Mouse (Mus musculus) hematopoietic stem cell, adult 5-6 weeks (primary cell): Measurements from ENCODE around the gene Adat1. TPM values are rescaled to one million over a fixed set of nuclear protein-coding genes. Genes with fewer than 3 reads are reported as not detected.

Source experiments
- ATAC-seq, 2 experiments: fragments of 125-278 bp in 1 of 2; replicated peaks in 1 of 2; 2 replicates each; pipeline ENCODE4 v1.8.0; 2016 to 2017; ENCODE audit warnings: inconsistent platforms in 2 of 2, mild to moderate bottlenecking in 2 of 2, moderate number of reproducible peaks in 2 of 2, low read depth in 1 of 2, moderate TSS enrichment in 1 of 2; ENCODE audit not compliant: low FRiP score in 2 of 2, poor library complexity in 2 of 2, severe bottlenecking in 2 of 2, insufficient read depth in 1 of 2, low TSS enrichment in 1 of 2
- total RNA-seq: library from RNA; stranded (forward); fragments of 172-1452, 232-1000 nt; gene quantifications from 2 replicates; pipeline ENCODE4 v1.2.3, GENCODE M21; 2017

Adat1 gene
- 5.6 and 6.9 TPM in 2 replicates for total RNA-seq

DNA sequence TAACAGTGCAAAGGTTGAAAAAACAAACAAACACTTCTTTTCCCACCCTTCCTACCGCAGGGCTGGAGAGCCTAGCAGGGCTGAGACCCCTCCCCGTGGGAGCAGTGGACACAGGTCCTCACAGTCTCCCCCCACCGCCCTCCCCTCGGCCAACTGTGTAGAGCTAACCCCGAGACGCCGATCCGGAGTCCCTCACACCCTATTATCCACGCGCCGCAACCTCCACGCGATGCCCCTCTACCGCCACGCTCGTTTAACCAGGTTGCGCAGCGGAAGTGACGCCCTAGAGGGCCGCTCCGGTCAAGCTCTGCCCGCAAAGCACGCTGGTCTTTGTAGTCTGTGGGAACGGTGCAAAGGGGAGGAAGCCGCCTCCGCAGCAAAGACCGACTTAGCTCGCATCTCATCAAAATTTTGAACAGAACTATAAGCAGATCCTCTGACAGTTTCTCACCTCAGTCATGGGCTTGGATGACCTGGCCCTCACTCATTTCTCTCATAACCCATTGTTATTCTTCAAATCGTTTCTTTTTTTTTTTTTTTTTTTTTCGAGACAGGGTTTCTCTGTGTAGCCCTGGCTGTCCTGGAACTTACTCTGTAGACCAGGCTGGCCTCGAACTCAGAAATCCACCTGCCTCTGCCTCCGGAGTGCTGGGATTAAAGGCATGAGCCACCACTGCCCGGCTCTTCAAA lies at the start of gene Adat1:
TSS of gene Adat1 (minus strand) at position 290 of the 690 bp plus-strand sequence.
- ATAC-seq, result peak; percentile 97 to 98

DNA sequence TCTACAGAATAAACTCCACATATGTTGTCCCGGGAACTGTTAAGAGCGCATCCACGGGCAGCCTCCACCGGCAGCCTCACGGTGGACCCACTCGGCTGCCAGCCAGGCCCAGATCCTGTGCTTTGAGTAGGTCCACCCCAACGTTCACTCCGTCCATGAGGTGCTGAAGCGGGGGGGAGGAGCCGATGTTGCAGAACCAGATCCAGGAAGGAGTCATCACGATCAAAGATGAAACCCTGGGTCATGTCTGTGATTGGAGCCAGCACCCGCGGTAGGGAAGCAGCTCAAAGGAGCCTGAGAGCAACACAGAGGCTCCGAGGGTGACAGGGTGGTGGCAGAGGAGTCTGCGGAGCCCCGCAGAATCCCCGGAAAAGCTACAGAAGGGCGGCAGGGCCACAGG lies 45.4 kb upstream of the Adat1 start:
- ATAC-seq, result no peak

DNA sequence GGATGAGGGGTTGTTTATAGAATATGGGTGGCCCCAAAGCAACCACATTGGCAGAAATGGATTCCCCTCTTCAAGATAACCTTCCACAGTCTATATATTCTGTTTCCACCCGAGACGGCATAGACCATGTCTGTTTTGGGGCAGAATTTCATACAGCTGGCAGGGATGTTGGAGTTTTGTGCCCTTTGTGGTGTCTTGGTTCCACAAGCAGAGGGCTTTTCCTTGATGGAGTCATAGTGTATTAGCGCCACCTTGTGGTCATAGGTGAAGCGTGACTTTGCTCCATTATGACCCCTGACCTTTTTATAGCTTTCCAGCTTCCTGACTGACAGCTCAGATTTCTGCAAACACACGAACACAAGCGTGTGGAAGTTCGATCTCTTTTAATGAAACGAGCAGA lies 42.5 kb upstream of the Adat1 start:
- peak; percentile 56 to 86 for ATAC-seq

DNA sequence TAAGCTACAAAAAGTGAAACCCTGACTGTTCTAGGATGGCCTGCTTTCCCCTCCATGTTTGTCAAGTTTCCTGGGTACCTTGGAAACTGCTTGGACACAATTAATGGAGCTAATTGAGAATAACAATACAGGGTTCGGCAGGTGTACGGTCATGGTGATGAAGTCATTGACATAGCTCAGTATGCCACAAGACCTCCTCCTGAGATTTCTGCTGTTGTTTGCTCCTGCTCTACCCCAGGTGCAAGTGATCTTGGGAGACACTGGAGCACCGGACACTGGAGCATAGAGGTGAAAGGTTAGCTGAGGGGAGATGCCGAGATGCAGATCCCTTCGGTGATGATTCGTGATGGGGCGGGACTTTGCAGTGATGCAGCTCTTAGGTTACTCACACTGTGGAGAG lies 41.0 kb upstream of the Adat1 start:
- no peak for ATAC-seq

DNA sequence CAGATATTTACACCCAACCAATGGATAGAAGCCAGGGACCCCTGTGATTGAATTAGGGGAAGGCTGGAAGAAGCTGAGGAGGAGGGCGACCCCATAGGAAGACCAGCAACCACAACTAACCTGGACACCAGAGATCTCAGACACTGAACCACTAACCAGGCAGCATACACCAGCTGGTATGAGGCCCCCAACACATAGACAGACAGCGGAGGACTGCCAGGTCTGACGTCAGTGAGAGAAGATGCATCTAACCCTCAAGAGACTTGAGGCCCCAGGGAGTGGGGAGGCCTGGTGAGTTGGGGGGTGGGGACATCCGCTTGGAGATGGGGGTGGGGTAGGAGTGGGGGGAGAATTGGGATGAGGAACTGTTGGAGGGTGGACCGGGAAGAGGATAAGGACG lies 38.6 kb upstream of the Adat1 start:
- no peak for ATAC-seq

DNA sequence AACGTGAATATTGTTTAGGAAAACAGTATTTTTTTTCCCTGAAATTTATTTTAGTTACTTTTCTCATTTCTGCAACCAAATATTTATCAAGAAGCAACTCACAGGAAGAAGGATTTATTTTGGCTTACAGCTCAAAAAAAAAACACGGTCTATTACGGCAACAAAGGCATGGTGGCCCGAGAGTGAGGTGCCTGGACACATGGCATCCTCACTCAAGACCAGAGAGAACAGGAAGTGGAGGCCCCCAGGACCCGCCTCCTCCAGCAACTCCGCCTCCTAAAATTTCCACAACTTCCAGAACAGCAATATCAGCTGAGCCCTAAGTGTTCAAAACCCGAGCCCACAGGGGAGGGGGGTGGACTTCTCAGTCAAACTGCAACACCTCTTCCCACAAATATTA lies 37.4 kb upstream of the Adat1 start:
- no peak for ATAC-seq

DNA sequence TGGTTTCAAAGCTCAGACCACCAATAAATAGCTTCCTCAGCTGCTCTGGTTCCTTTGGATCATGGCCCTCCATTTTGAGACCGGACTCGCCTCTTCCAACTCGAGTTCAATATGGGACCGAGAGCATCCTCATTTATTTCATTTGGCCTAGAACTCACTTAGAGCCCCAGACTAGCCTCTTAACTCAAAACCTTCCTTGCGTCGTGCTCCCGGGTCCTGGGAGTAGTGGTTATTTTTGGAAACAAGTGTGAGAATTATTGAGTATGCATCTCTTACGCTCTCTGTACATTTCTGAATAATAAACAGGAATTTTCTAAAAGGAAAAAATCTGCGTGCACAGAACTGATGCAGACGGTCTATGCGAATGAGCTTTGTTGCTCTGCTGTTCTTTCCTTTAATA lies 22.8 kb upstream of the Adat1 start, which contains the start of gene Gm6793:
TSS of gene Gm6793 (minus strand) at position 101 of the 400 bp plus-strand sequence.
- no peak for ATAC-seq

DNA sequence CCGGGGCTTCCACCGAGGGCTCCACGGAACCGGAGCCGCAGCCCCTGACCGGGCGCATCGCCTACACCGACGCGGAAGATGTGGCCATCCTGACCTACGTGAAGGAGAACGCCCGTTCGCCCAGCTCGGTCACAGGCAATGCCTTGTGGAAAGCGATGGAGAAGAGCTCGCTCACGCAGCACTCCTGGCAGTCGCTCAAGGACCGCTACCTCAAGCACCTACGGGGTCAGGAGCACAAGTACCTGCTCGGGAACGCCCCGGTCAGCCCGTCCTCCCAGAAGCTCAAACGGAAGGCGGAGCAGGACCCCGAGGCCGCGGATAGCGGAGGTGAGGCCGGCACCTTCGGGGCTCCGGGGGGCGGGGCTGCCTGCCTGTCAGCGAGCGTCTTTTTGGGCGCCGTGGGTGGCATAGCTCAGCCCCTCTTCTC lies 19.7 kb upstream of the Adat1 start:
- peak; percentile 40 to 54 for ATAC-seq

DNA sequence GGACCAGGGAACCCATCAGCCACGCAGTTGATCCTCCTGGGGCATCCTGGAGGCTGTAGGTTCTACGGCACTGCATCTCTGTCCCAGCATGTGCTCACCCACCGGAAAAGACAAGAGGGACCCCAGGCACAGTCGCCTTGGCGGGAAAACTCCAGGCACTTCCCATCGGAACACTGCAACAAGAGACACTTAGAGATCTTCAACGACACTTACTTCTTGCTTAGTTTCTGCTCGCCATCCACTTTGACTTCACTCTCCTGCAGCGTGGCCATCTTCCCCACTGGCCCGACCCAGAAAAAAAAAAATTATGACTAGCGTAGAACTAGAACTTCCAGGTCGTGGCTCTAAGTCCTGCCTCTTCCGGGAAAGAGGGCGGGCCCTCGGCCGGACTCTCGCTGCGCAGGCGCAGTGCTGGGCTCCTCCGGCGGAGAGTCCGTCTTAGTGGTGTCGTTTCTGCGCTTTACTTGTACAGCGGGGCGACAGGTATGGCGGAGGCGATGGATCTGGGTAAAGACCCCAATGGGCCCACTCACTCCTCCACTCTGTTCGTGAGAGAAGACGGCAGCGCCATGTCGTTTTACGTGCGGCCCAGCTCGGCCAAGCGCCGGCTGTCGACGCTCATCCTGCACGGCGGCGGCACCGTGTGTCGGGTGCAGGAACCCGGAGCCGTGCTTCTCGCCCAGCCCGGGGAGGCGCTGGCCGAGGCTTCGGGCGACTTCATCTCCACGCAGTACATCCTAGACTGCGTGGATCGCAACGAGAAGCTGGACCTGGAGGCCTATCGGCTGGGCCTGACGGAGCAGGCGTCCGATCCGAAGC lies 19.1 kb upstream of the Adat1 start, which contains the start of the genes Kars and Terf2ip:
TSS of gene Kars (minus strand) at position 327 of the 819 bp plus-strand sequence.
TSS of gene Terf2ip (plus strand) at position 402 of the 819 bp plus-strand sequence.
- ATAC-seq, result peak; percentile 93 to 98

DNA sequence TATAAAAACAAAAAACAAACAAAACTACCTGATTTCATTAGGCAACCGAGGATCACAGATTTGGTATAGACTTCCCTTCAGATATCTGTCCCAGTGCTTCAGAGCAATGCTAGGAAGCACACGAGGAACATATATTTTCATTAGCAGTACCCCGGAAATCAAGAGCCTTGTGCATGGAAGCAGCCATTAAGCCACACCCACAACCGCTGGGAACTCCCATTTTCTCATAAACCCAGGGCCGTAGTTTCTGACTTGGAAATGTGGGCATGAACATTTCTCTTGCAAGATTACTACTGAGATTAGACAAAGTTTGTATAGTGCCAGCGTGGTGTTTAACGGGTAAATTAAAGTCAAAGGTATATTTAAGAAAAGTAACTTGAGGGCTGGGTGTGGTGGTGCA lies 17.5 kb upstream of the Adat1 start:
- no peak for ATAC-seq

DNA sequence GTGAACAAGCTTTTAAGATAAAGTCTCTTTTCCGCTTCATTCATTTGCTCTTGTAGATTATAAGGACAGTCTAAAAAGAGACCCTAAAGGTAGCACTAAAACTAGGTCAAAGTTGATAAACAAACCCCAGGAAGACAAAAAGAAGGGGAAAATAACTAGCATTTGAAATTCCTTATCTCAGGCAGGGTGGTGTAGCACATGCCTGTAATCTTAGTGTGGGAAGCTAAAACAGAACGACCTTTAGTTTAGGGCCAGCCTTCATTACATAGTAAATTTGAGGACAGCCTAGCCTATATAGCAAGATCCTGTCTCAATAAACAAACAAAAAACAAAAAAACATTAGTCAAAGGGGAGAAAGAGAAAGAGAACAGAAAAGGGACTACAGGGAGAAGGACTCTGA lies 15.6 kb upstream of the Adat1 start:
- no peak for ATAC-seq

DNA sequence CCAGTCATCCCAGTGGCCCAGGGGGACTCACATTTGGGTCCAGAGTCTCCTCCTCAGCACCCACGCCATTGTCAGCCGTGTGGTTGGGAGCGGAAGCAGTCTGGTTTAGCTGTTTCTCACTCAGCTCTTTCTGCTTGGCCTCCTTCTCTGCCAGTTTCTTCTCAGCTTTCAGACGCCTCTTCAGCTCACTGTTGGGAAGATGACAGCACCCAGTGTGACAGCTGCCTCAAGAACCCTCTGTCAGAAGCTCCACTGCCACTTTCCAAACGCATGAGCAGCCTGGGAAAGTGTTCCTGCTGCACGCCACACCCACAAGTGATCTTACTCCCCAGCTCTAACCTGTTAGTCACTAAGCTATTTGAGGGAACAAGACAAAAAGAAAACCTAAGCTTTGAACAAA lies 13.5 kb upstream of the Adat1 start:
- no peak for ATAC-seq

DNA sequence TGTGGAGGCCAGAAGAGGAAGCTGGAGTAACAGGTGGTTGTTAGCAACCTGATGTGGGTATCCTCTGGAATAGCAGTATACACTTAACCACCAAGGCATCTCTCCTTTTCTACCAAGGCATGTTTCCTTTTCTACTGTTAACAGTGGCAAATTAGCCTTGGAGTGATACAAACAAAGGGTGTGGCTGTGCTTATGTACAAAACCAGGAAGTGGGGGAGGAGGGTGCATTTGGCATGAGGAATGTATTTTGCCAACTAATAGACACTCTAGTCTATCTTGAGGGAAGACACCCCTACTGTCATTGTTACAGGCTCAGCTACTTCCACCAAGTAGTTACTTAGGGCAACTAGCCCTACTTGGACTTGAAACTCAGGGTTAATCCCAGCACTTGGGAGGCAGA lies 12.7 kb upstream of the Adat1 start:
- ATAC-seq, result no peak

DNA sequence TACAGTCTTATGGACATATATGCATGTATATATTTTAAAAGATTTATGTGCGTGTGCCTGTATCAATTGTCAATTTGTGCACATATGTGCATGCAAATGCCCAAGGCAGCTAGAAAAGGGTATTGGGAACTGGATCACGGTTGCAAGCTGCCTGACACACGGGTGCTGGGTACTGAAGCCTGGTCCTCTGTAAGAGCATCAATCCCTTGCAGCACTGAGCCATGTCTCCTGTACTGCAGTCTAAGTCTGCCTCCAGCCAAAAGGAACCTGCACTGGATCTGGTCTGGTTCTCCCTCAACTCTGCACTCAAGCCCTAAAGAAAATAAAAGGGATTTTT lies 569 bp upstream of the Adat1 start:
- no peak for ATAC-seq

DNA sequence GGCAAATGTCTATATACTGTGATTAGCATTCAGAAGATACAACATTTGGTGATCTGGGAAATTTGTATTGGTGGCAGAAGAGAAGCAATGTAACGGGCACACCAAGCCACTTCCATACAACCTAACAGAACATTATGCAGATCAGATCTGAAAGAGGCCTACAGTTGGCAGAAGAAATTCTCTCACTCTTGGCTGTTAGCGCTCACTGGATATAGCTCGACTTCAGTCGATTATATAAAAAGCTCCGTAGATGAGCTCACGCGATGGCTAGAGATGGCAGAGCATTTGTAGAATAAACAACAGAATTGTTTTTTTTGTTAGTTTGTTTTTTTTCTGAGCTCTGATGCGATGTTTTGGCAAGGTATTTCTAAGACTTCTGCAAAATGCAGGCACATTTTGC lies 824 bp downstream of the Adat1 start:
- no peak for ATAC-seq

DNA sequence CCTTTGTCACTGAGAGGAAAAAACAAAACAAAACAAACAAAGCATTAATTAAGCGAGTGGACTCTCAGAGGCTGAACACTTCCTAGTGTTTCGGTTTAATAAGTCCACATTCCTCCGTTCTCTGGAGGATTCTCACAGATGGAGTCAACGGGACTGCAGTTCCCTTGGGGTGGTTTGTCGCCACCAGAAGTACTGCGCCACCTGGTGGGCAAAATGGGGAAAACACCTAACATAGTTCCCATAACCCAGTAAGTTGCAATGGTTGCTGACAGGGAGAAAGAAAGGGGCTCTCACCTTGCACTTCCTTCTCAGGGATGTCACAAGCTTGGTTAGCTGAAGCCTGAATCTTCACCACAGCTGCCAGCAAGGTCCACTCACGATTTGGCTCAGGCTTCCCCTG lies 2.2 kb downstream of the Adat1 start:
- ATAC-seq, result peak; percentile 65 to 75

DNA sequence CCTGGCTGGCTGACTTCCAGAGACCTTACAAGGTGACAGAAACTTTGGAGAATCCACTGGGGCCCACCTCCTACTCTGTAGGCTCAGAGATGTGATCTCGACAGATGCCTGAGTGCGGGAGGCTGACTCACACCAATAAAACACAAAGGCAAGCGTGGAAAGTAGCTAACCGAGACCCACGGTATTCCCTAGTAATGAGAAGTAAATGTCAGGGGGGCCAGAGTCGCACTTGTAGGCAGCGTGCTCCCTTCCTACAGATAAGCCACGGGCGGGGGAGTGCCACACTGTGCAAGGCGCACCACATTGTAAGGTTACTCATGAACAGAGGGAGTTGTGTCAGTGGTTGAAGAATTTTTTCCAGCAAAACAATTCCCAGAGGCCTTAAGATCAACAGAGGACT lies 7.6 kb downstream of the Adat1 start:
- no peak for ATAC-seq

DNA sequence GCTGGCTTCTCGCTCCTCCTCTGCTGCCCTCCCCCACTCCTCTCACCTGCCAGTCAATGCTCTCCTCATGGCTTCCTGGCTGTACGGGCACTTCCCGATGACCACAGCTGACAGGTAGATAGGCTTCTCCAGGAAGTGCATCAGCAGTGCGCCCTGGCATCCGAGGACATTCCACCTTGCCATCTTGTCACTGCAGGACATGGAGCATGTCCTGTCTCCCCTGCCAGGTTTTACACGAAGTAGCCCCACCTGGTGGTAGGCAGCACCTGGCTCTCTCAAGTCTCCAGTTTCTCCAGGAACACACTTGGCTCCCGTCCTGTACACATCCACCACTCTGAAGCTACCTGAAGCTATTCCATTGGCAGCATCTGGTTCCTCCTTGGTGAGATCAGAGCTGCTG lies 10.0 kb downstream of the Adat1 start:
- no peak for ATAC-seq

DNA sequence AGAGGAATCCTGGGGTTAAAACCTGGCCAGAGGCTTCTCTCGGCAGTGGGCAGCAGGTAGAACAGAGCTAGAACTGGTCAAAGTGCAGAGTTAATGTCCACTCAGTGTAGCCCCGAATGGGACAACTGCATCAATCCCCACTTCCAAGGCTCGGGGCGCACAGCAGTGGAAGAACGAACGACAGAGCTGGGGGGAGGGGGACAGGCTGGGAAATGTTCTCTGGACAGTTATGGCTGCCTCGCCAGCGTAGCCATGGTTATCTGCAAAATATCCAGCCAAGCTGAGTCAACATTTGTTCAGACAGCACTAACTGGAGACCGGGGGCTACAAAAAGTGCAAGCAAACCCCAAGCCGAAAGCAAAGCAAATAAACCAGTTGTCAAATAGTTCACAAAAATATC lies 14.0 kb downstream of the Adat1 start:
- no peak for ATAC-seq
